Mouse (Mus musculus) embryonic fibroblast, embryonic 13.5 days (primary cell): ENCODE results near the gene Olfr61. TPM values are rescaled to one million over a fixed set of nuclear protein-coding genes. Genes with fewer than 3 reads are reported as not detected.
"Not testable (repeated sequence)": the region's sequence is repeated elsewhere in the genome, so short reads cannot be mapped to it uniquely, and the experiment has no call there.

ENCODE experiments used
- H3K27ac ChIP-seq: 2 replicates; pipeline ENCODE4 v1.5.1; 2012; ENCODE audit warnings: low read length, control low read depth, inconsistent platforms; ENCODE audit not compliant: insufficient read depth
- H3K4me1 ChIP-seq: 2 replicates; pipeline ENCODE4 v1.6.1; 2011; ENCODE audit warnings: low read length; ENCODE audit not compliant: control insufficient read depth, insufficient read depth
- H3K4me3 ChIP-seq: 2 replicates; pipeline ENCODE4 v1.5.1; 2011; ENCODE audit warnings: mild to moderate bottlenecking, control low read depth, low read length; ENCODE audit not compliant: insufficient read depth
- CTCF ChIP-seq: IDR thresholded peaks from 2 replicates; pipeline ENCODE4 v1.5.1; 2011; ENCODE audit warnings: mild to moderate bottlenecking, control low read depth, low read length, moderate library complexity, borderline replicate concordance; ENCODE audit not compliant: insufficient read depth
- POLR2A ChIP-seq: IDR thresholded peaks from 2 replicates; pipeline ENCODE4 v1.6.1; 2011; ENCODE audit warnings: low read depth, mild to moderate bottlenecking, control low read depth, low read length, moderate library complexity
- polyA plus RNA-seq: library from polyadenylated mRNA; stranded (reverse); fragments of >200 nt; gene quantifications from 2 replicates; pipeline ENCODE4 v1.2.4, GENCODE M21; 2011; ENCODE audit warnings: low read depth; ENCODE audit not compliant: missing spikeins, insufficient read length

Olfr61 gene
- polyA plus RNA-seq = not detected in 2 replicates

DNA sequence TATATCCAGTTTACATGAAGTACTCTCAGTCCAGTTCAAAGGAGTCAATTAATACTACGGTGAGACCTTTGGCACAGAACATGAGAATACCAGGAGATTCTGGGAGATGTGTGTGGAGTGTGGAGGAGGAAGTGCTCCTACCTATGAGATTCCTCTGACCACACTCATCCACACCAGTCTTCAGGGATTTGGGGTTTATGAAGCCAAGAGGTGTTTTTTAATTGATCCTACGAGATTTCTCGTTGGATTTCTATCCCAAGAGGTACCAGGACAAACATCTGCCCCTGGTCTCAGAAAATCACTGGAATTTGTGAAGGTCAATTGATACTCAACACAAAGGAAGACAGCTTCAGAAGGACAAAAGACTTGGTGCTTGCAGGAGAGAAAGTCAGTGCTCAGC is at the start of gene Olfr61:
Gene Olfr61 (plus strand): TSS at position 301 of the 400 bp plus-strand sequence.
- H3K4me3 ChIP-seq, H3K4me1 ChIP-seq, H3K27ac ChIP-seq: not testable (repeated sequence)

DNA sequence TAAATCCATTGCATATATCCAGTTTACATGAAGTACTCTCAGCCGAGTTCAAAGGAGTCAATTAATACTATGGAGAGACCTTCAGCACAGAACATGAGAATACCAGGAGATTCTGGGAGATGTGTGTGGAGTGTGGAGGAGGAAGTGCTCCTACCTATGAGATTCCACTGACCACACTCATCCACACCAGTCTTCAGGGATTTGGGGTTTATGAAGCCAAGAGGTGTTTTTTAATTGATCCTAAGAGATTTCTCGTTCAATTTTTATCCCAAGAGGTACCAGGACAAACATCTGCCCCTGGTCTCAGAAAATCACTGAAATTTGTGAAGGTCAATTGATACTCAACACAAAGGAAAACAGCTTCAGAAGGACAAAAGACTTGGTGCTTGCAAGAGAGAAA is 27.8 kb upstream of the Olfr61 start, which contains the start of gene Olfr46:
Gene Olfr46 (plus strand): TSS at position 301 of the 400 bp plus-strand sequence.
- H3K4me1 ChIP-seq, H3K4me3 ChIP-seq, H3K27ac ChIP-seq: not testable (repeated sequence)

GRCm38 (mm10) chr7:140630559-140630958 is 1.8 kb downstream of the Olfr61 start:
- Histone ChIP-seq H3K4me3 (no peak overlapping the region), H3K4me1 (no peaks in the 10 kb centered on the region), H3K27ac (no peak overlapping the region)
- TF ChIP-seq POLR2A (no peak), CTCF (no peak)

DNA sequence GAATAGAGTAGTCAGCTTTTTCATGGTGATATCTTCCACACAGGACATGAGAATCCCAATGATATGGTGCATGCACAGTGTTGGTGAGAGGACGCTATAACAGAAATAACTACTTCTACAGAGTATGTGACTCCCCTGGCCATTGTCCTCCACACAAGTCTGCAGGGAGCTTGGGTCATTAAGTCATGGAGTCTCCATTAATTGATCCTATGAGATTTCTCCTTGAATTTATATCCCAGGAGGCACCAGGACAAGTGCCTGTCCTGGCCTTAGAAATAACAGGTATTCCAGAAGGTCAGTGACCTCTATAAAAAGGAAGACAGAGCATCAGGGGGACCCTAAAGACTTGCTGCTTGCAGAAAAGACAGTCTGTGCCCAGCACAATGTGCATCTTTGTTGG is 17.4 kb downstream of the Olfr61 start, which contains the start of gene Olfr53:
Gene Olfr53 (plus strand): TSS at position 301 of the 400 bp plus-strand sequence.
- Histone ChIP-seq H3K27ac (no peak within 1 kb of the TSS), H3K4me3 (no peak within 1 kb of the TSS), H3K4me1 (no peaks in the 10 kb centered on the region)
- TF ChIP-seq POLR2A (no peak), CTCF (no peak)

GRCm38 (mm10) chr7:140659630-140660029 is 30.9 kb downstream of the Olfr61 start, which contains the start of gene Olfr539:
Gene Olfr539, plus strand, starts transcription at chr7:140659930.
- TF ChIP-seq POLR2A (no peak), CTCF (no peak)
- Histone ChIP-seq H3K4me1 (no peaks in the 10 kb centered on the region), H3K4me3 (no peak within 1 kb of the TSS), H3K27ac (no peak within 1 kb of the TSS)

- H3K27ac ChIP-seq, H3K4me3 ChIP-seq, H3K4me1 ChIP-seq: not testable (repeated sequence)
Measured at GRCm38 (mm10) chr7:140670693-140671092, 41.9 kb downstream of the Olfr61 start.

GRCm38 (mm10) chr7:140675863-140676262 is 47.1 kb downstream of the Olfr61 start:
- no peak overlapping the region for H3K27ac ChIP-seq
- no peak overlapping the region for H3K4me3 ChIP-seq
- TF ChIP-seq CTCF (no peak), POLR2A (no peak)
- H3K4me1 ChIP-seq = no peaks in the 10 kb centered on the region

- H3K27ac ChIP-seq, H3K4me3 ChIP-seq, H3K4me1 ChIP-seq: not testable (repeated sequence)
Measured at GRCm38 (mm10) chr7:140679591-140679990, 50.8 kb downstream of the Olfr61 start.

DNA sequence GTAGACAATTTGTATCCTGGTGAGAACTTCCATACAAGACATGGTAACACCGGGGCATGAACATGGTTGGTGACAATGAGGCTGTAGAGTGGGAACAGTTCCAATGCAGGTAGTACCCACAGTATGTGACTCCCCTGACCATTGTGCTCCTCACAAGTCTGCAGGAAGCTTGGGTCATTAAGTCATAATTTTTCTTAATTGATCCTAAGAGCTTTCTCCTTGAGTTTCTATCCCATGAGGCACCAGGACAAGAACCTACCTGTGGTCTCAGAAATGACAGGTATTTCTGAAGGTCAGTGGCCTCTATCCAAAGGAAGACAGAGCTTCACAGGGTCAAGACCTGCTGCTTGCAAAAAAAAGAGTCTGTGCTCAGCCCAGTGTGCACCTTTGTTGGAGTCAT is 52.9 kb downstream of the Olfr61 start, which contains the start of gene Olfr45:
Gene Olfr45 (plus strand): TSS at position 301 of the 400 bp plus-strand sequence.
- no peaks in the 10 kb centered on the region for H3K4me1 ChIP-seq
- TF ChIP-seq POLR2A (no peak), CTCF (no peak)
- H3K4me3 ChIP-seq = no peak within 1 kb of the TSS
- H3K27ac ChIP-seq = no peak within 1 kb of the TSS

Other genes with a start within 250 kb of the Olfr61 start
- not detected in 2 replicates for gene Olfr531, start 226.1 kb upstream of the Olfr61 start, polyA plus RNA-seq
- not detected in 2 replicates for gene Olfr532, start 207.3 kb upstream of the Olfr61 start, polyA plus RNA-seq
- gene Olfr533, start 165.6 kb upstream of the Olfr61 start, polyA plus RNA-seq = not detected in 2 replicates
- not detected in 2 replicates for gene Olfr535, start 144.8 kb upstream of the Olfr61 start, polyA plus RNA-seq
- not detected in 2 replicates for gene Olfr536, start 121.6 kb upstream of the Olfr61 start, polyA plus RNA-seq
- not detected in 2 replicates for gene Olfr538, start 61.1 kb upstream of the Olfr61 start, polyA plus RNA-seq
- gene Olfr46, start 27.7 kb upstream of the Olfr61 start, polyA plus RNA-seq = not detected in 2 replicates
- not detected in 2 replicates for gene Olfr53, start 17.5 kb downstream of the Olfr61 start, polyA plus RNA-seq
- not detected in 2 replicates for gene Olfr539, start 31.0 kb downstream of the Olfr61 start, polyA plus RNA-seq
- gene Olfr45, start 53.0 kb downstream of the Olfr61 start, polyA plus RNA-seq = not detected in 2 replicates
- not detected in 2 replicates for gene Olfr541, start 68.3 kb downstream of the Olfr61 start, polyA plus RNA-seq
- gene Cyp2e1, start 134.8 kb downstream of the Olfr61 start, polyA plus RNA-seq = not detected in 2 replicates
- not detected in 2 replicates for gene Syce1, start 158.9 kb downstream of the Olfr61 start, polyA plus RNA-seq
- gene Zfp941, start 193.2 kb downstream of the Olfr61 start, polyA plus RNA-seq = 2.2 and 3.5 TPM in 2 replicates
- not detected in 2 replicates for gene Urah, start 206.0 kb downstream of the Olfr61 start, polyA plus RNA-seq
- not detected in 2 replicates for gene Scgb1c1, start 216.6 kb downstream of the Olfr61 start, polyA plus RNA-seq
- not detected in 2 replicates for gene Odf3, start 218.8 kb downstream of the Olfr61 start, polyA plus RNA-seq
- gene Gm45785, start 227.4 kb downstream of the Olfr61 start, polyA plus RNA-seq = not detected in 2 replicates
- gene Ric8a, start 228.0 kb downstream of the Olfr61 start, polyA plus RNA-seq = 53.4 and 58.1 TPM in 2 replicates
- gene Bet1l, start 228.6 kb downstream of the Olfr61 start, polyA plus RNA-seq = 29.9 and 35.7 TPM in 2 replicates